Mouse (Mus musculus) midbrain, embryonic 11.5 days (tissue): Measurements from ENCODE around the gene Prkce. TPM values are rescaled to one million over a fixed set of nuclear protein-coding genes. Genes with fewer than 3 reads are reported as not detected.
A peak's percentile ranks its signal among the peaks of the same experiment; 100 is the strongest.

Experiments
- ATAC-seq: fragments of 200-750 bp; cut with Nextera tagmentation; 2 replicates; pipeline ENCODE4 v1.8.0; 2017; ENCODE audit warnings: moderate TSS enrichment, moderate library complexity; ENCODE audit not compliant: low FRiP score
- DNase-seq: peaks from one replicate; pipeline ENCODE4 v3.0.0; 2015; ENCODE audit warnings: low spot score; ENCODE audit errors: missing footprints
- H3K27ac ChIP-seq: fragments of 300-500 bp; sonication (generic); 2 replicates; pipeline ENCODE4 v1.5.1; 2014; ENCODE audit warnings: low read depth, low read length
- H3K27me3 ChIP-seq: fragments of 300-500 bp; sonication (generic); 2 replicates; pipeline ENCODE4 v1.6.1; 2014; ENCODE audit warnings: mild to moderate bottlenecking, low read length, moderate library complexity, mixed read lengths; ENCODE audit not compliant: control insufficient read depth, insufficient read depth
- H3K36me3 ChIP-seq: fragments of 300-500 bp; sonication (generic); 2 replicates; pipeline ENCODE4 v1.6.1; 2014; ENCODE audit warnings: mild to moderate bottlenecking, low read length, moderate library complexity, mixed read lengths; ENCODE audit not compliant: control insufficient read depth, insufficient read depth
- H3K4me1 ChIP-seq: fragments of 300-500 bp; sonication (generic); 2 replicates; pipeline ENCODE4 v1.6.1; 2014; ENCODE audit warnings: low read length; ENCODE audit not compliant: control insufficient read depth, insufficient read depth
- H3K4me2 ChIP-seq: fragments of 300-500 bp; sonication (generic); 2 replicates; pipeline ENCODE4 v1.6.1; 2014; ENCODE audit warnings: mild to moderate bottlenecking, moderate library complexity
- H3K4me3 ChIP-seq: fragments of 300-500 bp; sonication (generic); 2 replicates; pipeline ENCODE4 v1.5.1; 2014; ENCODE audit warnings: low read depth, low read length
- H3K9ac ChIP-seq: fragments of 300-500 bp; sonication (generic); 2 replicates; pipeline ENCODE4 v1.6.1; 2014; ENCODE audit warnings: low read length
- H3K9me3 ChIP-seq: fragments of 300-500 bp; sonication (generic); 2 replicates; pipeline ENCODE4 v1.6.1; 2016; ENCODE audit warnings: low read length; ENCODE audit not compliant: control insufficient read depth
- WGBS: fragments of 180-500 bp; shearing (Covaris S2); extraction: QIAGEN DNeasy Blood & Tissue Kit; methylation state at CpG from one replicate; pipeline ENCODE4 v1.1.7; 2014; 5-methylcytosine and 5-hydroxymethylcytosine counted together
- polyA plus RNA-seq: library from polyadenylated mRNA; unstranded; fragments of >200 nt; fragmentation: Nextera tagmentation; extraction: Ambion mirVana; gene quantifications from 2 replicates; pipeline ENCODE4 v1.2.1, GENCODE M21; 2014

The Prkce gene
- polyA plus RNA-seq: 3.5 and 3.8 TPM in 2 replicates

DNA sequence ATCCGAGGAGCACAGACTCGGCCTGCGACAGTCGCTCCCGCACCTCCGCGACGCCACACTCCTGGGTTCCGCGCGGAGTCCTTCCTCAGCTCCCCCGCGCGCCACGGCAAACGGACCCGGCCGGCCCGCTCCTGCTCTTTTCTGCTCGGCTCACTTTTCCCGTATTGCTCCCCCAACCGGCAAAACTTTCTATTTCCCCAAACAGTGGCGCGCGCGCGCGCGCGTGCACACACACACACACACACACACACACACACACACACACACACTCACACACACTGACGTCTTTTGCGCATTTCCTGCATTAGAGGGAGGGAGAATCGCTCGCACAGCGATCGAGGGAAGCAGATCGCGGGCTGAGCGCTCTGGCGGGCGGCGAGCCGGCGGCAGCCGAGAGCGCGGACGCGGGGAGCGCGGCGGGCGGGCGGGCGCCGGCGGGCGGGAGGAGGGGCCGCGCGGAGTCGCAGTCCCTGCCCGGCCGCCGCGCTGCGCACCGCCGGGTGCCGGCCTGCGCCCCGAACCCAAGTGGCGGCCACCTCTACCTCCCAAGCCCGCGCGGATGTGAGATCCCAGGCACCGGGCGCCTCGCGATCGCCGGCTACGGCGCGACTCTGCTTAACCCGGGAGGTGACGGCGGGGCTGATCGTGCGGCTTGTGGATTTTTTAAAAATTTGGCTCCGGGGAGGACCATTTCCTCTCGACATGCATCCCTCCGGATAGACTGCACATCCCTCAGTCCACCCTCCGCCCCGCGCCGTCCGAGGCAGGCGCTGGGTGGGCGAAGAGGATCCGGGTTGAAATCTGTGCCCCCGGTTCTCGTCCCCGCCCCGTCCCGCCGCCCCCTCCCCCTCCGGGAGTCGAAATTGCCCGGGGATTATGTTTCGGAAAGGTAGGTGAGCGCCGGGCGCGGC is at the start of gene Prkce:
Gene Prkce, plus strand, starts transcription at position 466 of the 911 bp plus-strand sequence.
- under 1% methylated on average over 102 of the region's 115 CpGs for WGBS
- no peaks in the 10 kb centered on the region for H3K36me3 ChIP-seq
- H3K4me1 ChIP-seq: peaks cover 26% of the 10 kb centered on the region
- H3K4me2 ChIP-seq: peak within 1 kb of the TSS; percentile 97
- H3K9me3 ChIP-seq: no peaks in the 10 kb centered on the region
- peak within 1 kb of the TSS; percentile 78 for H3K9ac ChIP-seq
- DNase-seq: peak; percentile 99
- peak within 1 kb of the TSS; percentile 65 for H3K4me3 ChIP-seq
- peak within 1 kb of the TSS; percentile 78 for H3K27ac ChIP-seq
- H3K27me3 ChIP-seq: peaks cover 13% of the 10 kb centered on the region
- ATAC-seq: peak; percentile 77

DNA sequence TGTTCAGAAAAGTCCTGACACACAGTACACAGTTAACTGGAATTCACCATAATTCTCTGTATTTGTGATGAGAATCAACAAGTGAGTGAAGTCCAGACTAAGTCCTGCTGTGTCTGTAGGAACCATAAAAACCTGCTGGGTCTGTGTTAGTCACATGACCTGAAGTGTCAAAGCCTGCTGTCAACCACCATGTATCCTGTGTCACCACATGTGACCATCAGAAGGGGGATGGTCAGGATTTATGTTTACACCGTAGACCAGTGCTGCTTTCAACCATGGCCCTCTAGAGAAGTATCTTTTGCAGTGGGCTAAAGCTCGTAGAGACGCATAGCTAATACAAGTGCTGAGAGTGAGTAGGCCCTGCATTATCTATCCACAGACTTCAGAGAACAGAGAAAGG is 44.4 kb upstream of the Prkce start:
- H3K9me3 ChIP-seq: no peaks in the 10 kb centered on the region
- no peak overlapping the region for H3K4me3 ChIP-seq
- no peak for ATAC-seq
- DNase-seq: no peak
- H3K4me1 ChIP-seq: no peaks in the 10 kb centered on the region
- H3K27ac ChIP-seq: no peak overlapping the region
- no peak overlapping the region for H3K4me2 ChIP-seq
- H3K36me3 ChIP-seq: peaks cover 3% of the 10 kb centered on the region; the same call in 1 of the 2 replicates
- H3K9ac ChIP-seq: no peak overlapping the region
- WGBS: 93% methylated on average over 3 of the region's 3 CpGs
- no peaks in the 10 kb centered on the region for H3K27me3 ChIP-seq

- DNase-seq (no peak), ATAC-seq (no peak)
- Histone ChIP-seq H3K4me2 (no peak overlapping the region), H3K9me3 (no peaks in the 10 kb centered on the region), H3K27me3 (no peaks in the 10 kb centered on the region), H3K9ac (no peak overlapping the region), H3K4me1 (no peaks in the 10 kb centered on the region), H3K4me3 (no peak overlapping the region), H3K36me3 (peaks cover 3% of the 10 kb centered on the region; the same call in 1 of the 2 replicates), H3K27ac (no peak overlapping the region)
- 82% methylated on average over 5 of the region's 5 CpGs for WGBS
These were observed 41.7 kb upstream of the Prkce start for GRCm38 (mm10) chr17:86125908-86126307.

- Histone ChIP-seq H3K4me2 (no peak overlapping the region), H3K9me3 (no peaks in the 10 kb centered on the region), H3K36me3 (peaks cover 3% of the 10 kb centered on the region; the same call in 1 of the 2 replicates), H3K9ac (no peak overlapping the region), H3K4me1 (no peaks in the 10 kb centered on the region), H3K27ac (no peak overlapping the region), H3K27me3 (no peaks in the 10 kb centered on the region), H3K4me3 (no peak overlapping the region)
- DNase-seq (no peak), ATAC-seq (no peak)
- 96% methylated on average over 5 of the region's 5 CpGs for WGBS
These were observed 39.4 kb upstream of the Prkce start for GRCm38 (mm10) chr17:86128198-86128597.

DNA sequence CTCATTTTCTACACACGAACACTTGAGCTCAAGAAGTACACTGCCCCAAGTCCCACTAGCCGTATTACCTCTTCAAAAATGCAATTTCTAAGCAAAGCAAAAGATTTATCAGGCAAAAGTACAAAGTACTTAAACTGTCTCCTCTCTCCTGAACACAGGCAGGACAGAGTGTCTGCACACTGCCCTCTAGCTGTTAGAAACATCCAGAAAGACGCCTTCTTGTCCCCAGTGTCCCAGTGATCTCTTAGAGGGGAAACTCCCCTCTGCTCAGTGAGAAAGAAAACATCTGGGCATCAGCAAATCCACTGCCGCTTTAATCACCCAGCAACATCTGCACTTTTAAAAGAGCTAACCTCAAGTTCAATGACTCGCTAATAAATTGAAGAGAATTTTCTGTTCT is 35.1 kb upstream of the Prkce start:
- H3K27ac ChIP-seq: no peak overlapping the region
- H3K36me3 ChIP-seq: peaks cover 3% of the 10 kb centered on the region; the same call in 1 of the 2 replicates
- no peaks in the 10 kb centered on the region for H3K4me1 ChIP-seq
- H3K9me3 ChIP-seq: no peaks in the 10 kb centered on the region
- WGBS: 83% methylated on average over 5 of the region's 5 CpGs
- no peak overlapping the region for H3K4me3 ChIP-seq
- H3K4me2 ChIP-seq: no peak overlapping the region
- no peak for DNase-seq
- H3K27me3 ChIP-seq: no peaks in the 10 kb centered on the region
- ATAC-seq: no peak
- H3K9ac ChIP-seq: no peak overlapping the region

DNA sequence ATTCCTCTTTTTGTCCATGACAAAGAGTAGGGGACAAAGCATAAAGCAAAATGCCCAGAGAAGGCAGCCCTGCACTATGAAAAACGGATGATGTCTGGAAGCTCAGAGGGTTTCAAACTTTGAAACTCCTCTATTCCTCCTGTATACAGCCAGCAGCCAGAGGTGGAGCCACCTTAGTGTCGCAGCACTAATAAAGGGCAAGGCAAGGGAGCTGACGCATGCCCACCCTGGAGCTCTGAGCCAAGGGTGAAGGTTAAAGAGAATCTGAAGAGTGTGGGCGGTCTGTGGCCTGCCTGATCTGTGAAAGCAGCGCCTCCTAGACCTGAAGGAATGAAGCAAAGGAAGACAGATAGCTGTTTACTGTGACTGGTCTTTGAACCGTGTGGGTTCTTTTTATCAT is 33.1 kb upstream of the Prkce start:
- Histone ChIP-seq H3K27ac (no peak overlapping the region), H3K27me3 (no peaks in the 10 kb centered on the region), H3K9me3 (no peaks in the 10 kb centered on the region), H3K4me2 (no peak overlapping the region), H3K36me3 (peaks cover 4% of the 10 kb centered on the region; the same call in 1 of the 2 replicates), H3K4me1 (no peaks in the 10 kb centered on the region), H3K9ac (no peak overlapping the region), H3K4me3 (no peak overlapping the region)
- no peak for DNase-seq
- 92% methylated on average over 6 of the region's 6 CpGs for WGBS
- no peak for ATAC-seq

- Histone ChIP-seq H3K4me2 (no peak overlapping the region), H3K27me3 (no peaks in the 10 kb centered on the region), H3K4me3 (no peak overlapping the region), H3K36me3 (peaks cover 4% of the 10 kb centered on the region; the same call in 1 of the 2 replicates), H3K9ac (no peak overlapping the region), H3K27ac (no peak overlapping the region), H3K9me3 (no peaks in the 10 kb centered on the region), H3K4me1 (no peaks in the 10 kb centered on the region)
- WGBS: 88% methylated on average over 10 of the region's 10 CpGs
- ATAC-seq (no peak), DNase-seq (no peak)
These were observed 31.8 kb upstream of the Prkce start for GRCm38 (mm10) chr17:86135835-86136234.

GRCm38 (mm10) chr17:86144537-86145078 is 23.0 kb upstream of the Prkce start:
- H3K4me1 ChIP-seq: peaks cover 6% of the 10 kb centered on the region; the same call in 1 of the 2 replicates
- H3K9ac ChIP-seq: peak overlapping the region; percentile 74
- DNase-seq: no peak
- H3K9me3 ChIP-seq: no peaks in the 10 kb centered on the region
- under 1% methylated on average over 33 of the region's 33 CpGs for WGBS
- ATAC-seq: peak; percentile 86
- no peak overlapping the region for H3K27ac ChIP-seq
- no peaks in the 10 kb centered on the region for H3K27me3 ChIP-seq
- no peaks in the 10 kb centered on the region for H3K36me3 ChIP-seq
- H3K4me2 ChIP-seq: peak overlapping the region; percentile 77
- peak overlapping the region; percentile 74 for H3K4me3 ChIP-seq
